Mouse (Mus musculus) liver, embryonic 14.5 days (tissue): ENCODE data around the gene Samd4.

ENCODE experiments used
- CTCF ChIP-seq: IDR thresholded peaks from 2 replicates; pipeline ENCODE4 v1.5.1; 2016; ENCODE audit warnings: antibody characterized with exemption, low read depth, control low read depth
- EP300 ChIP-seq: IDR thresholded peaks from 2 replicates; pipeline ENCODE4 v1.6.1; 2016; ENCODE audit warnings: antibody characterized with exemption, low read depth

DNA sequence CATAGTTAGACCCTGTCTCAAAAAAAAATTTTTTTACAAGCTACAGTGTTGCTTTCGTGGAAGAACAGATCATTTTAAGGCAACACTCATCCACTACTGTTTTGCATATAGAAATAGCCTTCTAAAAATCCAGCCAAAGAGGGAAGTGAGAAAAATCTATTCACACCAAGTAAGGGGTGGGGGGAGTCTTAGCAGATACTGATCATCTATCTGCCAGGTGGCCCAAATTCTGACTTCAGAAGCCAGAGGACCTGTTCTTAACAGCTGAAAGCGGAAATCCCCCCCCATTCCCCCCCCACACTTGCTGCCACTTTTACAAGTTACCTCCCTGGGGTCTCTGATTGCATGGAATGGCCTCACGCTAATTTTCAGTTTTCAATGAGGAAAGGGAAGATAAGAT is 203.5 kb downstream of the Samd4 start:
- TF ChIP-seq CTCF, result no peak
- no peak for TF ChIP-seq EP300
